Mouse (Mus musculus): Measurements from ENCODE around the gene Clmp. TPM values are rescaled to one million over a fixed set of nuclear protein-coding genes. Genes with fewer than 3 reads are reported as not detected.
"Not testable (repeated sequence)": the region's sequence is repeated elsewhere in the genome, so short reads cannot be mapped to it uniquely, and the experiment has no call there.

The Clmp gene
- total RNA-seq, 1 experiment, result 1.7 TPM

GRCm38 (mm10) chr9:40785452-40785851 is 99.7 kb downstream of the Clmp start:
- no peak for DNase-seq (ENCODE audit: low read depth, low spot score)
- in situ Hi-C loops (cut with MboI; ENCODE audit: low sequenced_read_pairs in 2 of 2, unreplicated experiment in 2 of 2), result no loop called here
- Histone ChIP-seq H3K4me1 (ENCODE audit: control insufficient read depth in 2 of 2, insufficient read depth in 2 of 2, low read length in 2 of 2, poor library complexity in 1 of 2) (peaks cover 5 to 10% of the 10 kb centered on the region in 2 experiments; a peak in 3 of 4 replicates), H3K9me3 (ENCODE audit: control insufficient read depth, insufficient read depth, low read depth, low read length) (no peaks in the 10 kb centered on the region), H3K36me3 (ENCODE audit: control insufficient read depth, insufficient read depth, low read length, poor library complexity, severe bottlenecking) (no peaks in the 10 kb centered on the region), H3K4me3 (ENCODE audit: insufficient read depth in 1 of 2, low read depth in 1 of 2, low read length in 2 of 2, poor library complexity in 1 of 2, severe bottlenecking in 1 of 2) (no peak overlapping the region), H3K27ac (ENCODE audit: insufficient read depth, low read depth, low read length, poor library complexity, severe bottlenecking) (no peak overlapping the region; the same call in 1 of the 2 replicates), H3K9ac (ENCODE audit: insufficient read depth, low read depth, low read length, poor library complexity, severe bottlenecking) (no peak overlapping the region)
- TF ChIP-seq MAFK (IDR thresholded peaks at IDR 0.05; ENCODE audit: insufficient read depth, low read depth, low read length), result no peak
- TF ChIP-seq HCFC1 (IDR thresholded peaks at IDR 0.05; ENCODE audit: borderline replicate concordance, insufficient read depth, low read length), result no peak

GRCm38 (mm10) chr9:40786820-40787219 is 101.1 kb downstream of the Clmp start:
- H3K9me3 ChIP-seq (ENCODE audit: control insufficient read depth, insufficient read depth, low read depth, low read length); H3K36me3 ChIP-seq (ENCODE audit: control insufficient read depth, insufficient read depth, low read length, poor library complexity, severe bottlenecking); in situ Hi-C loops (cut with MboI; ENCODE audit: low sequenced_read_pairs in 2 of 2, unreplicated experiment in 2 of 2); DNase-seq (ENCODE audit: low read depth, low spot score); H3K27ac ChIP-seq (ENCODE audit: insufficient read depth, low read depth, low read length, poor library complexity, severe bottlenecking); H3K4me3 ChIP-seq (ENCODE audit: insufficient read depth in 1 of 2, low read depth in 1 of 2, low read length in 2 of 2, poor library complexity in 1 of 2, severe bottlenecking in 1 of 2); H3K9ac ChIP-seq (ENCODE audit: insufficient read depth, low read depth, low read length, poor library complexity, severe bottlenecking): not testable (repeated sequence)
- H3K4me1 ChIP-seq (ENCODE audit: control insufficient read depth in 2 of 2, insufficient read depth in 2 of 2, low read length in 2 of 2, poor library complexity in 1 of 2), result peaks cover 5 to 10% of the 10 kb centered on the region in 2 experiments

- H3K4me1 ChIP-seq (ENCODE audit: control insufficient read depth in 2 of 2, insufficient read depth in 2 of 2, low read length in 2 of 2, poor library complexity in 1 of 2), result peaks cover 8 to 11% of the 10 kb centered on the region in 2 experiments; a peak in 3 of 4 replicates
- in situ Hi-C loops (cut with MboI; ENCODE audit: low sequenced_read_pairs in 2 of 2, unreplicated experiment in 2 of 2), result no loop called here
- DNase-seq (ENCODE audit: low read depth, low spot score), result no peak
- peak overlapping the region; percentile 93 for H3K27ac ChIP-seq (ENCODE audit: insufficient read depth, low read depth, low read length, poor library complexity, severe bottlenecking)
- H3K9ac ChIP-seq (ENCODE audit: insufficient read depth, low read depth, low read length, poor library complexity, severe bottlenecking), result no peak overlapping the region; the same call in 1 of the 2 replicates
- H3K4me3 ChIP-seq (ENCODE audit: insufficient read depth in 1 of 2, low read depth in 1 of 2, low read length in 2 of 2, poor library complexity in 1 of 2, severe bottlenecking in 1 of 2), result no peak overlapping the region; a peak in 1 of 4 replicates
- H3K9me3 ChIP-seq (ENCODE audit: control insufficient read depth, insufficient read depth, low read depth, low read length), result no peaks in the 10 kb centered on the region
- no peak for TF ChIP-seq HCFC1 (IDR thresholded peaks at IDR 0.05; ENCODE audit: borderline replicate concordance, insufficient read depth, low read length)
- TF ChIP-seq ZC3H11A (IDR thresholded peaks at IDR 0.05; ENCODE audit: borderline replicate concordance, low read depth, low read length), result no peak
- no peak for TF ChIP-seq MAFK (IDR thresholded peaks at IDR 0.05; ENCODE audit: insufficient read depth, low read depth, low read length)
- TF ChIP-seq CHD2 (IDR thresholded peaks at IDR 0.05; ENCODE audit: low read depth, low read length), result no peak
- no peak for TF ChIP-seq ZNF384 (IDR thresholded peaks at IDR 0.05; ENCODE audit: low read depth, low read length)
- no peaks in the 10 kb centered on the region for H3K36me3 ChIP-seq (ENCODE audit: control insufficient read depth, insufficient read depth, low read length, poor library complexity, severe bottlenecking)
These were observed 106.3 kb downstream of the Clmp start for GRCm38 (mm10) chr9:40791864-40792633.

- Histone ChIP-seq H3K27ac (ENCODE audit: insufficient read depth, low read depth, low read length, poor library complexity, severe bottlenecking) (peak overlapping the region; percentile 99), H3K9ac (ENCODE audit: insufficient read depth, low read depth, low read length, poor library complexity, severe bottlenecking) (peak overlapping the region; percentile 54; the same call in 1 of the 2 replicates), H3K9me3 (ENCODE audit: control insufficient read depth, insufficient read depth, low read depth, low read length) (no peaks in the 10 kb centered on the region), H3K36me3 (ENCODE audit: control insufficient read depth, insufficient read depth, low read length, poor library complexity, severe bottlenecking) (no peaks in the 10 kb centered on the region), H3K4me1 (ENCODE audit: control insufficient read depth in 2 of 2, insufficient read depth in 2 of 2, low read length in 2 of 2, poor library complexity in 1 of 2) (peaks cover 11 to 13% of the 10 kb centered on the region in 2 experiments; a peak in 3 of 4 replicates), H3K4me3 (ENCODE audit: insufficient read depth in 1 of 2, low read depth in 1 of 2, low read length in 2 of 2, poor library complexity in 1 of 2, severe bottlenecking in 1 of 2) (peak overlapping the region; percentile 21 to 31; a peak in 3 of 4 replicates)
- TF ChIP-seq ZC3H11A (IDR thresholded peaks at IDR 0.05; ENCODE audit: borderline replicate concordance, low read depth, low read length) (no peak), MAFK (IDR thresholded peaks at IDR 0.05; ENCODE audit: insufficient read depth, low read depth, low read length) (no peak), ZNF384 (IDR thresholded peaks at IDR 0.05; ENCODE audit: low read depth, low read length) (no peak), CHD2 (IDR thresholded peaks at IDR 0.05; ENCODE audit: low read depth, low read length) (no peak), HCFC1 (IDR thresholded peaks at IDR 0.05; ENCODE audit: borderline replicate concordance, insufficient read depth, low read length) (no peak)
- no peak for DNase-seq (ENCODE audit: low read depth, low spot score)
- in situ Hi-C loops (cut with MboI; ENCODE audit: low sequenced_read_pairs in 2 of 2, unreplicated experiment in 2 of 2), result no loop called here
These were observed 107.8 kb downstream of the Clmp start for GRCm38 (mm10) chr9:40793581-40793980.

- DNase-seq (ENCODE audit: low read depth, low spot score), result no peak
- Histone ChIP-seq H3K9me3 (ENCODE audit: control insufficient read depth, insufficient read depth, low read depth, low read length) (no peaks in the 10 kb centered on the region), H3K4me1 (ENCODE audit: control insufficient read depth in 2 of 2, insufficient read depth in 2 of 2, low read length in 2 of 2, poor library complexity in 1 of 2) (peaks cover 11 to 15% of the 10 kb centered on the region in 2 experiments; a peak in 3 of 4 replicates), H3K4me3 (ENCODE audit: insufficient read depth in 1 of 2, low read depth in 1 of 2, low read length in 2 of 2, poor library complexity in 1 of 2, severe bottlenecking in 1 of 2) (peak overlapping the region; percentile 22 to 49), H3K36me3 (ENCODE audit: control insufficient read depth, insufficient read depth, low read length, poor library complexity, severe bottlenecking) (no peaks in the 10 kb centered on the region), H3K9ac (ENCODE audit: insufficient read depth, low read depth, low read length, poor library complexity, severe bottlenecking) (peak overlapping the region; percentile 77), H3K27ac (ENCODE audit: insufficient read depth, low read depth, low read length, poor library complexity, severe bottlenecking) (peak overlapping the region; percentile 99)
- in situ Hi-C loops (cut with MboI; ENCODE audit: low sequenced_read_pairs in 2 of 2, unreplicated experiment in 2 of 2), result no loop called here
- TF ChIP-seq HCFC1 (IDR thresholded peaks at IDR 0.05; ENCODE audit: borderline replicate concordance, insufficient read depth, low read length) (no peak), ZC3H11A (IDR thresholded peaks at IDR 0.05; ENCODE audit: borderline replicate concordance, low read depth, low read length) (no peak), MAFK (IDR thresholded peaks at IDR 0.05; ENCODE audit: insufficient read depth, low read depth, low read length) (no peak), CHD2 (IDR thresholded peaks at IDR 0.05; ENCODE audit: low read depth, low read length) (no peak), ZNF384 (IDR thresholded peaks at IDR 0.05; ENCODE audit: low read depth, low read length) (no peak)
These were observed 108.5 kb downstream of the Clmp start for GRCm38 (mm10) chr9:40794251-40794650.
